Mouse (Mus musculus) forebrain, postnatal 0 days (tissue): ENCODE measurements at regions not wholly inside any gene's neighbourhood (a gene's known extent, or its start where the extent isn't known, plus 50 kb on each side); places are given as distances from the start of the nearest gene placed in this dataset.

Experiments used
- ATAC-seq: fragments of 200-750 bp; cut with Nextera tagmentation; 2 replicates; pipeline ENCODE4 v1.8.0; 2017; ENCODE audit warnings: mild to moderate bottlenecking, moderate library complexity
- DNase-seq: peaks from one replicate; pipeline ENCODE4 v3.0.0-alpha.2; 2015
- H3K27ac ChIP-seq: fragments of 300-500 bp; sonication (generic); 2 replicates; pipeline ENCODE4 v1.5.1; 2014; ENCODE audit warnings: low read depth, mild to moderate bottlenecking, antibody characterized with exemption, low read length, moderate library complexity, mixed read lengths
- H3K27me3 ChIP-seq: fragments of 300-500 bp; sonication (generic); 2 replicates; pipeline ENCODE4 v1.6.1; 2014; ENCODE audit warnings: mild to moderate bottlenecking, low read length, mixed read lengths; ENCODE audit not compliant: insufficient read depth
- H3K36me3 ChIP-seq: fragments of 300-500 bp; sonication (generic); 2 replicates; pipeline ENCODE4 v1.6.1; 2014; ENCODE audit warnings: mild to moderate bottlenecking, moderate library complexity; ENCODE audit not compliant: insufficient read depth
- H3K4me1 ChIP-seq: fragments of 300-500 bp; sonication (generic); 2 replicates; pipeline ENCODE4 v1.6.1; 2014; ENCODE audit warnings: antibody characterized with exemption; ENCODE audit not compliant: insufficient read depth
- H3K4me2 ChIP-seq: fragments of 300-500 bp; sonication (generic); 2 replicates; pipeline ENCODE4 v1.6.1; 2014; ENCODE audit warnings: low read depth, mild to moderate bottlenecking, moderate library complexity
- H3K4me3 ChIP-seq: fragments of 300-500 bp; sonication (generic); 2 replicates; pipeline ENCODE4 v1.5.1; 2014; ENCODE audit warnings: low read depth, low read length, mixed read lengths
- H3K9ac ChIP-seq: fragments of 300-500 bp; sonication (generic); 2 replicates; pipeline ENCODE4 v1.6.1; 2014; ENCODE audit warnings: mild to moderate bottlenecking
- H3K9me3 ChIP-seq: fragments of 300-500 bp; sonication (generic); 2 replicates; pipeline ENCODE4 v1.6.1; 2016; ENCODE audit warnings: low read length
- CTCF ChIP-seq: sonication (generic); IDR thresholded peaks from 2 replicates; pipeline ENCODE4 v1.5.1; 2016; ENCODE audit warnings: antibody characterized with exemption, control low read depth, low read depth
- WGBS: fragments of 180-500 bp; shearing (Covaris S2); extraction: QIAGEN DNeasy Blood & Tissue Kit; methylation state at CpG from one replicate; pipeline ENCODE4 v1.1.7; 2014; 5-methylcytosine and 5-hydroxymethylcytosine counted together

DNA sequence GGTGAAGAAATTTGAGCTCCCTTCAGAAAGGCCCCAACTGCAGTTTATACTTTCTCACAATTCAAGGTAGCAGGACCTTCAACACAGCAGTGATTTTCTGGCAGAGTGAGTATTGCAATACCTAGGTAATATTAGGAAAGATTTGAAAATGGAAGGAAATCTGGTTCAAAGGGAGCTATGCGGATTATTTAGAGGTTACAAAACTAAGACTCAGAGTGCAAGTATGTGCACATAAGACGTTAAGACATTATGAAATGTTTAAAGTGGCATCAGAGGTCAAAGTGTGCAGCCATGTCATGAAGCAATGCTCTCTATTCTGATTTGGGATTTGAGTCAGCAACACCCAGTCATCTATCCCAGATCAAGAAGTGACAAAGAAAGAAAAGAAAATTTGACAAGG, 164.6 kb downstream of the Ptn start:
- Histone ChIP-seq H3K27me3 (no peaks in the 10 kb centered on the region), H3K4me2 (no peak overlapping the region), H3K36me3 (no peaks in the 10 kb centered on the region), H3K4me1 (no peaks in the 10 kb centered on the region), H3K27ac (no peak overlapping the region), H3K9ac (no peak overlapping the region), H3K9me3 (no peaks in the 10 kb centered on the region), H3K4me3 (no peak overlapping the region)
- no peak for DNase-seq
- 47% methylated on average over 2 of the region's 2 CpGs for WGBS
- ATAC-seq = no peak
- TF ChIP-seq CTCF = no peak

DNA sequence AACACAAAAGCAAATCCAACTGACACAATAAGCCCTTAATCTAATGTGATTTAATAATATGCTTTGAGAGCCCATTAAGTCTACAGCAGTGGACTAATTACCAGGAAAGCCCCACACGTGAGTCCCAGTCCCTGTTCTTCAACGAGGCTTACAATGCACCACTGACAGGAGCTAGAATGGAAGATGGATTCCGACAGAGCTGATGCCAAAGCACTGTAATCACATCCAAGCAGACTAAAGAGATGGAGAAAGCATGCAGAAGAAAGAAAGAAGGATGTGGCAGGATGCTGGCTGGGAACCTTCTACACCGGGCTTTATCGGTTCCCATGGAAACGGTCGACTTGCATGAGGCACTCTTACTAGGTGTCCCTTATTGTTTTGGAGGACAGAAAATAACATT, 165.1 kb downstream of the Ptn start:
- H3K4me2 ChIP-seq = no peak overlapping the region
- no peak overlapping the region for H3K9ac ChIP-seq
- no peak overlapping the region for H3K27ac ChIP-seq
- H3K27me3 ChIP-seq = no peaks in the 10 kb centered on the region
- WGBS = 8% methylated on average over 7 of the region's 7 CpGs
- H3K4me3 ChIP-seq = no peak overlapping the region
- H3K4me1 ChIP-seq = no peaks in the 10 kb centered on the region
- no peaks in the 10 kb centered on the region for H3K36me3 ChIP-seq
- H3K9me3 ChIP-seq = no peaks in the 10 kb centered on the region
- DNase-seq = peak; percentile 63
- ATAC-seq = peak; percentile 96
- no peak for TF ChIP-seq CTCF

DNA sequence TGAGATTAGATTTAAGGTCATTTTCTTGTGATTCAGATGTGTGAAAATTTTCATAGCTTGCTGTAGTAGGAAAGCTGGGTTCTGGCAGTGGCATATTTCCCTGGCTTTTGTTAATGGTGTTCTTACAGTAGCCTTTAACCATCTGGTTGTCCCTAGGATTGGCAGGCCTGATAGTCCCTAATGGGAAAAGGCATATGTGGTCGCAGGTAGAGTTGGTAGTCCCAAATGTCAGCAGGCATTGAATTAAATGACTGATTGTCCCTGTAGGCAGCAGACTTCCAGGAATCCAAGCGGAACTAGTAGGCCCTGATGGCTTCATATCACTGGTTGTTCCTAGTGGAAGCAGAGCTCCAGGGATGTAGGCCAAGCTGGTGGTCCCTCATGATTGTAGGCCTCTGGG, 173.0 kb downstream of the Ptn start:
- H3K4me1 ChIP-seq = no peaks in the 10 kb centered on the region
- H3K27me3 ChIP-seq = no peaks in the 10 kb centered on the region
- WGBS = 83% methylated on average over 2 of the region's 2 CpGs
- no peaks in the 10 kb centered on the region for H3K9me3 ChIP-seq
- no peaks in the 10 kb centered on the region for H3K36me3 ChIP-seq
- DNase-seq = no peak
- no peak overlapping the region for H3K27ac ChIP-seq
- H3K4me2 ChIP-seq = no peak overlapping the region
- no peak overlapping the region for H3K4me3 ChIP-seq
- no peak for TF ChIP-seq CTCF
- no peak for ATAC-seq
- no peak overlapping the region for H3K9ac ChIP-seq

DNA sequence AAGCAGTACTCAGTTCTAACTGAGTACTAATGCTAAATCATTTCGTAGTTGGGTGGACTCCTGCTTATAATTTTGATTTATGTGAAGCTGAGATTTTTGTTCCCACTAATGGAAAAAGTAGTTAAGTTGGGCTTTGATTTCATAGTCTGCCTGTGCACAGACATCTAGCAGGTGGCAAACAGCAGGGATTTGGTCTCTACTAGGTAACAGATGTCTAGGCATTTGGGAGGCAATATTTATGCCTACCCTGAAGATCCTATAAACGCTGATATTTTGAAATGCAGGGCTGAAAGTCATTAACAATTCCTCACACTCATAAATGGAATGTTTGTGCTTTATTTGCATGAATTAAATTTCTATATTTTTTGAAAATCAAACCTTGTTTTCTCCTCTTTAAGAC, 182.4 kb downstream of the Ptn start:
- no peak overlapping the region for H3K4me2 ChIP-seq
- WGBS = 54% methylated on average over 2 of the region's 2 CpGs
- DNase-seq = peak; percentile 50
- no peaks in the 10 kb centered on the region for H3K9me3 ChIP-seq
- TF ChIP-seq CTCF = no peak
- H3K27ac ChIP-seq = no peak overlapping the region
- H3K4me3 ChIP-seq = no peak overlapping the region
- no peak for ATAC-seq
- no peaks in the 10 kb centered on the region for H3K4me1 ChIP-seq
- no peak overlapping the region for H3K9ac ChIP-seq
- H3K36me3 ChIP-seq = no peaks in the 10 kb centered on the region
- H3K27me3 ChIP-seq = no peaks in the 10 kb centered on the region

DNA sequence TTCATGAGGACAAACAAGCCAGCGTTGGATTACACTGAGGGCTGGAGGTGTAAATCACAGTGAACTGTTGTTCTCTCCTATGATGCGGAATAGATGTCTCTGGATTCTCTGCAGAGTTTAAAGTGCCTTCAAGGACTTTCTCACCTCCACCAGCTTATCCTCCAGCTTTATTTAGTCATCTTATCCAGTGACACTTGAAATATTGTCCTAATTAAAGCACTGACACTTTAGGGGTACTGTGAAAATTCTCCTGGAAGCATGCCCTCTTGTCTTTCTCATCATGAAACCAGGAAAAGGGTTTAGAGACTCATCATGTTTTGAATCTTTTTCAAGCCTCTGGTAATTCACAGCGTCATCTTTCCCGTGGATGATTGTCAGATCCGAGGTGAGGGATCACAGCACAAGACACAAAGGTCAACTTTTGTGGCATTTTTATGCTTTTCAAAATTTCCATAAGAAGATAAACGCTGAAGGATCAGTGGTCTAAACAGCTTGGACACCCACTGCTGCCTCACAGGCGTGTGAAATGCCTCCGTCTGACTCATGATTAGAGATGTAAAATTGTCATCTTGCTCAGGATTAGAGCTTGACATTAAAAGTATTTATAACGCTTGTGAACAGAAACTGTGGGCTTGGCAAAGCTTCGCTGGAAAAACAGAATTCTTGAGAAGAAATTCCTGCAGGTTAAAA, 201.6 kb downstream of the Ptn start:
- H3K36me3 ChIP-seq = no peaks in the 10 kb centered on the region
- no peak overlapping the region for H3K9ac ChIP-seq
- TF ChIP-seq CTCF = no peak
- no peaks in the 10 kb centered on the region; the same call in 1 of the 2 replicates for H3K4me1 ChIP-seq
- H3K27me3 ChIP-seq = no peaks in the 10 kb centered on the region
- WGBS = 44% methylated on average over 10 of the region's 10 CpGs
- no peak overlapping the region for H3K4me2 ChIP-seq
- DNase-seq (peak; percentile 13), ATAC-seq (no peak)
- H3K9me3 ChIP-seq = no peaks in the 10 kb centered on the region
- H3K4me3 ChIP-seq = no peak overlapping the region
- no peak overlapping the region for H3K27ac ChIP-seq

DNA sequence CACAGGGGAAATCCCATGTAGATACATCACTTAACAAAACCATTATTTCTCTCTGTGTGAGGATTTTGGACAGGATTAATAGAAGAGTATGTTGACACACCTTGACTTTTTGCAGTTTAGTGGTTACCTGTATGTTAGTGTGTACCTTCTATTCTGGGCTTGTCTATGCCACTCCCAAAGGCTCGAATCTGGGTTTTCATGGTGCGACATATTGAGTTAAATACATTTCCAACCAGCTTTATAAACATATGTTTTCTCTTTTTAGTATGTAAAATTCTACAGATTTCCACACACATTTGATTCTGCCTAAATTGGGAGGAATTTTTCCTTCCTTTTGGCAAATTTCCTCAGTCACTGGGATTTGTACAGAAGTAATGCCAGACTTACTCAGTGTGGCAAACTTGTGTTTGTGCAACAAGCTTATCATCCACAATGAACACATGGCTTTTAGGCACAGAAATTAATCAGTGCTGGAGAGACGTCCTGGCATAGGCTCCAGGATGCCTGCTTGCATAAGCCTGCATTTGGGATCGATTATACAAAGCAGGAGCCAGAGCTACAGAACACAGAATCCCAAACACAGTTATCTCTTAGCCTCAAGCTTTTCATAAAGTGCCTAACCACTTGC, 204.3 kb downstream of the Ptn start:
- Histone ChIP-seq H3K36me3 (no peaks in the 10 kb centered on the region), H3K27ac (no peak overlapping the region), H3K9ac (no peak overlapping the region), H3K9me3 (no peaks in the 10 kb centered on the region), H3K4me2 (no peak overlapping the region), H3K4me1 (no peaks in the 10 kb centered on the region; the same call in 1 of the 2 replicates), H3K4me3 (no peak overlapping the region), H3K27me3 (no peaks in the 10 kb centered on the region)
- no peak for TF ChIP-seq CTCF
- DNase-seq = peak; percentile 77
- 44% methylated on average over 4 of the region's 4 CpGs for WGBS
- peak; percentile 91 for ATAC-seq

DNA sequence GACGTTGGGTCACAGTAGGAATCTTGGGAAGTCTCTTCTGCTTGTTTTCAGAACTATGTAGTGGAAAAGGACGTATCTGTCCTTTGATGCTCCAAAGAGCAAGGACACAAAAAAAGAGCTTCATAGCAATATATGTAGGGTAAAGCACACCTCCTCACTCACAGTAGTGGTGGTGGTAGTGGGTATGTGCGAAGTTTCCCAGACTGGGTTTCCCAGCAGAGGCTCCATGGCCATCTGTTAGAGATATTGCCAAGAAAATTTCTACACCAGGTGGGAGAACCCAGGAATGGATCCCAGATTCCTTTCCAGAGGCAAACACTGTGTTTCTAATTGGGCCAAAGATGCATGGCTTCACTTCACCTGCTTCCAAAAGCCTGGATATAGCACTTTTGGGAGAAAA, 205.2 kb downstream of the Ptn start:
- H3K4me1 ChIP-seq = no peaks in the 10 kb centered on the region; the same call in 1 of the 2 replicates
- no peak overlapping the region for H3K27ac ChIP-seq
- H3K36me3 ChIP-seq = no peaks in the 10 kb centered on the region
- TF ChIP-seq CTCF = no peak
- no peaks in the 10 kb centered on the region for H3K27me3 ChIP-seq
- H3K9me3 ChIP-seq = no peaks in the 10 kb centered on the region
- DNase-seq = no peak
- H3K4me3 ChIP-seq = no peak overlapping the region
- H3K9ac ChIP-seq = no peak overlapping the region
- ATAC-seq = no peak
- WGBS = 76% methylated on average over 3 of the region's 3 CpGs
- H3K4me2 ChIP-seq = no peak overlapping the region
